18 mouse cellular contexts compared by ENCODE assay signal in the genomic region with DNA sequence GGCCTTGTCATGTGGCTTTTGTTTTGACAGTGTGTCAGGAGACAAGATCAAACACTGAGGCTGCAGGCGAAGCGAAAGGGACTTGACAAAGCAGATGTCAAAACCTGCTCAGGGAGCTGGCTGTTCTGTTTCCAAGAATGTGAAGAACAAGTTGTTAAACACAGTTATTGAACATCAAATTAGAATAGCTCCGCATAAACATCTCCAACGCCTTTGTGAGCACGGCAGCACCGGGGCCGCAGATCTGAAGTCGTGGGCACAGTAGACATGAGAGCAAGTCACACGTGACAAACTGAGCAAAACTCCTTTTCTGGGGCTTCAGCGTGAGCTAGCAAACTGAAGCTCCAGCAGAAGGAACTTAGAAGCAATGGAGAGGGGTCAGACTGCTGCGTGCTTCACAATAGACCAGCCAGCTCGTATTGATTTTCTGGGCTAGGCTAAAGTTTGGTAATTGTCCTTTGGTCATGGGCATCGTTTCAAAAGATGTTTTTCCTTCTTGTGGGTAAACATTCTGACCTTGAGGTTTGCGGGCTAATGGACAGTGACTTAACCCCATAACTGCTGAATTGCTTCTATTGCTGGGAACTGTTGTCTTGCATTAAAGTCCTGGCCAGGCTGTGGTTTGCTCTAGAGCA. TPM values are rescaled to one million over a fixed set of nuclear protein-coding genes. Genes with fewer than 3 reads are reported as not detected.
A peak's percentile ranks its signal among the peaks of the same experiment; 100 is the strongest.
DNase-seq lines count a peak whose midpoint lies in the region; ATAC-seq lines count a peak whose summit lies in the region.
"Had no signal": no experiment of that assay in that cellular context is flagged by ENCODE, and none has a peak within 500 bp of the region (broad histone marks: within the 10 kb centered on the region; RNA-seq: fewer than 3 reads in every experiment).

No protein-coding gene starts in this region.

- H3K4me1 ChIP-seq in forebrain, embryonic 11.5 days (replicated peaks; ENCODE audit: control insufficient read depth, insufficient read depth, low read length), result no peaks in the 10 kb centered on the region
- H3K4me1 ChIP-seq: midbrain, embryonic 15.5 days; neural tube, embryonic 12.5 days had no signal

- ATAC-seq in forebrain, embryonic 11.5 days (replicated peaks; ENCODE audit: low FRiP score), result no peak
- ATAC-seq: intestine, embryonic 16.5 days had no signal

- no peak overlapping the region for H3K27ac ChIP-seq in forebrain, embryonic 11.5 days (ENCODE audit: low read depth, low read length)
- H3K27ac ChIP-seq: midbrain, embryonic 15.5 days; neural tube, embryonic 12.5 days had no signal

- H3K36me3 ChIP-seq in forebrain, embryonic 11.5 days (ENCODE audit: control insufficient read depth, insufficient read depth, low read length), result no peaks in the 10 kb centered on the region
- H3K36me3 ChIP-seq: midbrain, embryonic 15.5 days; neural tube, embryonic 12.5 days had no signal

- H3K9me3 ChIP-seq in forebrain, embryonic 11.5 days (ENCODE audit: control insufficient read depth, low read length), result no peaks in the 10 kb centered on the region
- H3K9me3 ChIP-seq: midbrain, embryonic 15.5 days; neural tube, embryonic 12.5 days had no signal

- no peaks in the 10 kb centered on the region for H3K27me3 ChIP-seq in forebrain, embryonic 11.5 days (ENCODE audit: control insufficient read depth, insufficient read depth, low read length)
- H3K27me3 ChIP-seq: midbrain, embryonic 15.5 days; neural tube, embryonic 12.5 days had no signal

- no peak overlapping the region for H3K9ac ChIP-seq in forebrain, embryonic 11.5 days (ENCODE audit: low read length)
- H3K9ac ChIP-seq: midbrain, embryonic 15.5 days; neural tube, embryonic 12.5 days had no signal

- H3K4me3 ChIP-seq in forebrain, embryonic 11.5 days (ENCODE audit: low read depth, low read length), result no peak overlapping the region
- H3K4me3 ChIP-seq: midbrain, embryonic 15.5 days; neural tube, embryonic 12.5 days had no signal

- peak; percentile 28 for DNase-seq in layer of hippocampus, adult 11-12 months (ENCODE audit: low spot score)
- no peak for DNase-seq in layer of hippocampus, postnatal 25 days (ENCODE audit: extremely low spot score in 1 of 2, low spot score in 1 of 2)
- peak; percentile 71 for DNase-seq in right cerebral cortex, adult 18-20 months
- DNase-seq in right cerebral cortex, postnatal 4 days, result no peak
- DNase-seq in left cerebral cortex, adult 9 months (ENCODE audit: low spot score in 2 of 2), result peak; percentile 55 to 58
- no peak for DNase-seq in thymus, postnatal 10 days (ENCODE audit: low spot score in 2 of 2)
- DNase-seq in spleen, postnatal 36 days (ENCODE audit: low spot score in 2 of 2), result no peak
- DNase-seq in forebrain, embryonic 11.5 days (ENCODE audit: low spot score), result no peak
- DNase-seq: cerebellum, postnatal 14 days; heart, postnatal 36 days; lung, postnatal 10 days; retina, postnatal 1 day; thymus, postnatal 36 days had no signal

- no peak overlapping the region for H3K4me2 ChIP-seq in forebrain, embryonic 11.5 days (ENCODE audit: low read depth, low read length, severe bottlenecking)
- H3K4me2 ChIP-seq: midbrain, embryonic 15.5 days; neural tube, embryonic 12.5 days had no signal

- WGBS in forebrain, embryonic 11.5 days, result 74% methylated on average over 14 of the region's 14 CpGs

RNA-seq across cellular contexts. Expression of a gene that starts 39.6 kb away (rescaled TPM):
- not detected for total RNA-seq in layer of hippocampus, postnatal 25 days (2021)
- polyA plus RNA-seq in forebrain, embryonic 11.5 days (2014; fragmentation: Nextera tagmentation; extraction: Ambion mirVana), result not detected in 2 replicates
- polyA plus RNA-seq: intestine, embryonic 16.5 days; limb, embryonic 14.5 days; midbrain, embryonic 15.5 days; neural tube, embryonic 12.5 days; stomach, embryonic 14.5 days had no signal

Comparison
In these comparisons a context has a peak if more than half of its experiments do, and no peak if none do; other contexts are left out.
1. DNase-seq: peak in layer of hippocampus, adult 11-12 months (single experiment), right cerebral cortex, adult 18-20 months (single experiment) and left cerebral cortex, adult 9 months (2 of 2); none in layer of hippocampus, postnatal 25 days (0 of 2), right cerebral cortex, postnatal 4 days (single experiment), thymus, postnatal 10 days (0 of 2), spleen, postnatal 36 days (0 of 2) and forebrain, embryonic 11.5 days (single experiment).